Mouse (Mus musculus) embryonic fibroblast, embryonic 13.5 days (primary cell): ENCODE results near the gene Cd247.

Experiments
- CTCF ChIP-seq: IDR thresholded peaks from 2 replicates; pipeline ENCODE4 v1.5.1; 2011; ENCODE audit warnings: mild to moderate bottlenecking, control low read depth, low read length, moderate library complexity, borderline replicate concordance; ENCODE audit not compliant: insufficient read depth
- POLR2A ChIP-seq: IDR thresholded peaks from 2 replicates; pipeline ENCODE4 v1.6.1; 2011; ENCODE audit warnings: low read depth, mild to moderate bottlenecking, control low read depth, low read length, moderate library complexity

DNA sequence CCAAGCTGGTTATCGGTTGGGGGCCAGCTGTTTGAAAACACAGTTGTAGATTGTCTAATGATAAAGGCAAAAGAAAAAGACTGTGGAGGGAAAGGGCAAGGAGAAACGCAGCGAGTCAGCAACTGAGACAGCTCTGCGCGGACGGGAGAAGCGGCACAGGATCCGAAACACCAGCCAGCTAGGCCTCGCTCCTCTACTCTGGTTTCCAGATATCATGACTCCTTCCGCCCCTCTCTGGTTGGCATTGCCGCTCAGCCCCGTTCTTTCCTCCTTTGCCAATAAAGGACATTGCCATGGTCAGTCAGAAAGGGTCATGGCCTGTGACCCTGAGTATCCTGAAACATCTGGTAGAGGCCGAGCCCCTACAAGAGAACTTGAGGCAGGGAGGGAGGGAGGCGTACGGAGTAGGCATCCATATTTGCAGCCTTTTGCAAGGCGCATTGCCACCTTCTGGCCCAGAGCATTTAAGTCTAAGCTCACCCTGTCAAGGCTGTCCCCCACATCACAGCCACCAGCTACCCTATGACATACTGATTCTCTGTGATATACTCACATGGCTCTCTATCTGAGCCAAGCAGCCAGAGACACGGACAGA, 682 bp downstream of the Cd247 start:
- TF ChIP-seq CTCF (no peak), POLR2A (no peak)
